Mouse (Mus musculus): ENCODE measurements around the gene Camk1g. TPM values are rescaled to one million over a fixed set of nuclear protein-coding genes. Genes with fewer than 3 reads are reported as not detected.

Camk1g gene
- total and polyA plus RNA-seq, 3 experiments, result not detected

DNA sequence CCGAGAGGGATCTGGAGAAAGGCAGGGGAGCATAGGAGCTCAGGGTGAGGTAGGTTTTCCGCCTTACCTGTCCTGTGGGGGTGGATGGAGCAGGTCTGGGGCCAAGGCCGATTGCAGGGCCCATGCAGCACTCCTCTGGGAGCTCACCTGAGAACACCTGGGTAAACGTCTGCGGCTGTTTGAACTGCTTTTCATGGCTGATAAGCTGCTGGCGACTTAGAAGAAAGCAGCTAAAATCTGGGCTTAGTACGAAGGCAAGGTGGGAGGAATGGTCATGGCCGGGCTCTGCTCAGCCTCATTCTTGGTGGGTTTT, 68.0 kb downstream of the Camk1g start:
- H3K27ac ChIP-seq (ENCODE audit: insufficient read depth, low read depth), result no peak overlapping the region
- no peaks in the 10 kb centered on the region for H3K27me3 ChIP-seq (replicated peaks)
- H3K4me2 ChIP-seq (ENCODE audit: insufficient read depth, low read depth, poor library complexity, severe bottlenecking), result no peak overlapping the region
- dilution Hi-C loops (cut with MboI; ENCODE audit: extremely low pct_ligation_motif_present, extremely low pct_unique_long_range_greater_than_20kb, low sequenced_read_pairs) (no loop called here), in situ Hi-C loops (cut with MboI; ENCODE audit: low pct_ligation_motif_present, low pct_unique_long_range_greater_than_20kb, low sequenced_read_pairs) (no loop called here)
- H3K79me2 ChIP-seq (replicated peaks; ENCODE audit: control insufficient read depth, extremely low read depth, insufficient read depth, poor library complexity, severe bottlenecking), result no peaks in the 10 kb centered on the region
- H3K9ac ChIP-seq (ENCODE audit: insufficient read depth, low read depth), result no peak overlapping the region
- no peaks in the 10 kb centered on the region for H3K36me3 ChIP-seq (replicated peaks in 1 of 2; ENCODE audit: control insufficient read depth in 1 of 2, insufficient read depth in 1 of 2, low read length in 1 of 2)
- TF ChIP-seq PAX5 (IDR thresholded peaks at IDR 0.05; ENCODE audit: low read length) (no peak), USF2 (conservative IDR thresholded peaks at IDR 0.05; ENCODE audit: low read depth, low read length) (no peak), IRF4 (IDR thresholded peaks at IDR 0.05; ENCODE audit: low read depth, low read length) (no peak), RAD21 (IDR thresholded peaks at IDR 0.05; ENCODE audit: low read depth, low read length) (no peak), USF1 (IDR thresholded peaks at IDR 0.05; ENCODE audit: low read depth, low read length) (no peak), SMC3 (IDR thresholded peaks at IDR 0.05; ENCODE audit: low read depth, low read length) (no peak), MEF2A (IDR thresholded peaks at IDR 0.05; ENCODE audit: borderline replicate concordance, low read depth, low read length) (no peak), MXI1 (IDR thresholded peaks at IDR 0.05; ENCODE audit: low read depth, low read length) (no peak), POLR2AphosphoS2 (IDR thresholded peaks at IDR 0.05; ENCODE audit: low read depth, low read length) (no peak)
- no peak overlapping the region for H3K4me3 ChIP-seq (replicated peaks in 1 of 3; ENCODE audit: low read depth in 2 of 3, low read length in 2 of 3, poor library complexity in 1 of 3)
- no peak for DNase-seq (ENCODE audit: extremely low read depth)
- no peaks in the 10 kb centered on the region for H3K9me3 ChIP-seq (replicated peaks; ENCODE audit: low read length)
- H3K4me1 ChIP-seq (ENCODE audit: control insufficient read depth in 1 of 2, insufficient read depth in 2 of 2), result peaks cover 0 to 15% of the 10 kb centered on the region in 2 experiments; a peak in 2 of 4 replicates

DNA sequence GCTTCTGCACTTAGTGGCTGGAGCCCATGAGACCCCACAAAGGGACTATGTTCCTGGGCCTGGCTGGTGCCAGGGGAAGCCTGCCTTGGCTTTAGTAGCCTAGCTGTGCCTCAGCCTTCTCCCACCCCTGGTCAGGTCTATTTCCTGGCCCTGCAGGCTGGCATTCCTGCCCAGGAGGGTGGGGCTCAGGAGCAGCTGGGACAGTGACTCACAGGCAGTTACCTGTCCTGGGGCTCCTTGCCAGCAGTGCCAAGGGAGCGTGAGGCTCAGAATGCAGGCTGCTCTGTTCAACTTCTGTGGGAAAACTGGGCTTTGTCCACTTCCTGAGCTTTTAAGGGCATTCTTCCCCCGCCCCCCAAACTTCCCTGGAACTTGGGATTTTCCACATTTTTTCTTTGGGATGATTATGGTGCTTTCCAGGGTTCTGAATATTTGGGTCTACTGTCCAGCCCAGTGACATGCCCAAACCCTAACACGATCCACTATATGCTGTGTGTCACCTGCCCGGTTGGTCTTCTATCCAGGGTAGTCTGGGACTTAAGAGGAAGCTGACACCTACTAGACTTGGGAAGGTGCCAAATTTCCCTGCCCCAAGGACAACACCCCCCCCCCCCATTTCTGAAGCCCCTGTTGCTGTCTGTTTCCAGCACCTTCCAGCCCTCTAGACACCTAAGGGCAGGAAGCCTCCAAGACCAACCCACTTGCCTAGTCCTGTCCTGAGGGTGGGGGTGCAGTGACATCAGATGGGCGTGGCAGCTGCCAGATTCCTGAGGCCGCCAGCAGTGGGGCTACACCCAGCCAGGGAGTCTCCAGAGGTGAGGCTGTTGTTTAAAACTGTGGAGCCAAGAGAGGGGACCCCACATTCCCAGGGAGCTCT, 68.6 kb downstream of the Camk1g start:
- no peaks in the 10 kb centered on the region for H3K79me2 ChIP-seq (replicated peaks; ENCODE audit: control insufficient read depth, extremely low read depth, insufficient read depth, poor library complexity, severe bottlenecking)
- no peak overlapping the region for H3K9ac ChIP-seq (ENCODE audit: insufficient read depth, low read depth)
- dilution Hi-C loops (cut with MboI; ENCODE audit: extremely low pct_ligation_motif_present, extremely low pct_unique_long_range_greater_than_20kb, low sequenced_read_pairs), result no loop called here
- TF ChIP-seq MAZ (IDR thresholded peaks at IDR 0.05; ENCODE audit: low read depth, low read length) (no peak), CHD2 (IDR thresholded peaks at IDR 0.05; ENCODE audit: low read length) (no peak), RCOR1 (conservative IDR thresholded peaks at IDR 0.05; ENCODE audit: low read depth, low read length) (no peak), ELF1 (IDR thresholded peaks at IDR 0.05; ENCODE audit: low read depth, low read length) (no peak), IRF4 (IDR thresholded peaks at IDR 0.05; ENCODE audit: low read depth, low read length) (no peak), E2F4 (IDR thresholded peaks at IDR 0.05; ENCODE audit: insufficient replicate concordance, low read depth, low read length) (no peak), ETS1 (conservative IDR thresholded peaks at IDR 0.05; ENCODE audit: low read depth, low read length) (no peak), PAX5 (IDR thresholded peaks at IDR 0.05; ENCODE audit: low read length) (no peak), BHLHE40 (IDR thresholded peaks at IDR 0.05; ENCODE audit: low read depth, low read length) (no peak)
- H3K27ac ChIP-seq (ENCODE audit: insufficient read depth, low read depth), result no peak overlapping the region
- in situ Hi-C loops (cut with MboI; ENCODE audit: low pct_ligation_motif_present, low pct_unique_long_range_greater_than_20kb, low sequenced_read_pairs), result no loop called here
- no peak overlapping the region for H3K4me3 ChIP-seq (replicated peaks in 1 of 3; ENCODE audit: low read depth in 2 of 3, low read length in 2 of 3, poor library complexity in 1 of 3)
- no peak overlapping the region for H3K4me2 ChIP-seq (ENCODE audit: insufficient read depth, low read depth, poor library complexity, severe bottlenecking)
- H3K9me3 ChIP-seq (replicated peaks; ENCODE audit: low read length), result no peaks in the 10 kb centered on the region
- no peak for DNase-seq (ENCODE audit: extremely low read depth)
- no peaks in the 10 kb centered on the region for H3K36me3 ChIP-seq (replicated peaks in 1 of 2; ENCODE audit: control insufficient read depth in 1 of 2, insufficient read depth in 1 of 2, low read length in 1 of 2)
- H3K27me3 ChIP-seq (replicated peaks), result no peaks in the 10 kb centered on the region
- peaks cover 0 to 15% of the 10 kb centered on the region in 2 experiments; a peak in 2 of 4 replicates for H3K4me1 ChIP-seq (ENCODE audit: control insufficient read depth in 1 of 2, insufficient read depth in 2 of 2)
